Mouse (Mus musculus) hindbrain, embryonic 13.5 days (tissue): ENCODE measurements around the gene 6030445D17Rik. TPM values are rescaled to one million over a fixed set of nuclear protein-coding genes. Genes with fewer than 3 reads are reported as not detected.

Source experiments
- ATAC-seq: fragments of 200-750 bp; cut with Nextera tagmentation; 2 replicates; pipeline ENCODE4 v1.8.0; 2017; ENCODE audit warnings: moderate TSS enrichment; ENCODE audit not compliant: low FRiP score
- H3K27ac ChIP-seq: fragments of 300-500 bp; sonication (generic); 2 replicates; pipeline ENCODE4 v1.5.1; 2015; ENCODE audit warnings: inconsistent platforms, mild to moderate bottlenecking, moderate library complexity
- H3K27me3 ChIP-seq: fragments of 300-500 bp; sonication (generic); 2 replicates; pipeline ENCODE4 v1.6.1; 2015; ENCODE audit warnings: mild to moderate bottlenecking, inconsistent platforms
- H3K36me3 ChIP-seq: fragments of 300-500 bp; sonication (generic); 2 replicates; pipeline ENCODE4 v1.6.1; 2015; ENCODE audit warnings: mild to moderate bottlenecking, inconsistent platforms
- H3K4me1 ChIP-seq: fragments of 300-500 bp; sonication (generic); replicated peaks from 2 replicates; pipeline ENCODE4 v1.6.1; 2015; ENCODE audit warnings: inconsistent platforms
- H3K4me2 ChIP-seq: fragments of 300-500 bp; sonication (generic); 2 replicates; pipeline ENCODE4 v1.6.1; 2015; ENCODE audit warnings: inconsistent platforms, mild to moderate bottlenecking, moderate library complexity
- H3K4me3 ChIP-seq: fragments of 300-500 bp; sonication (generic); 2 replicates; pipeline ENCODE4 v1.5.1; 2015; ENCODE audit warnings: mild to moderate bottlenecking, inconsistent platforms
- H3K9ac ChIP-seq: fragments of 300-500 bp; sonication (generic); 2 replicates; pipeline ENCODE4 v1.6.1; 2015; ENCODE audit warnings: mild to moderate bottlenecking, inconsistent platforms
- H3K9me3 ChIP-seq: fragments of 300-500 bp; sonication (generic); 2 replicates; pipeline ENCODE4 v1.6.1; 2016; ENCODE audit warnings: inconsistent platforms
- WGBS: fragments of 180-500 bp; shearing (Covaris S2); methylation state at CpG from one replicate; pipeline ENCODE4 v1.1.7; 2015; 5-methylcytosine and 5-hydroxymethylcytosine counted together
- polyA plus RNA-seq: library from polyadenylated mRNA; unstranded; fragments of >200 nt; fragmentation: Nextera tagmentation; extraction: Ambion mirVana; gene quantifications from 2 replicates; pipeline ENCODE4 v1.2.1, GENCODE M21; 2015

The 6030445D17Rik gene
- polyA plus RNA-seq, 1 experiment from 2014 or later, result 0.09 TPM

GRCm38 (mm10) chr4:136462839-136463178 lies 759 bp downstream of the 6030445D17Rik start:
- H3K4me3 ChIP-seq, result peak overlapping the region; percentile 62
- no peaks in the 10 kb centered on the region for H3K9me3 ChIP-seq
- 1% methylated on average over 8 of the region's 8 CpGs for WGBS
- peaks cover 28% of the 10 kb centered on the region for H3K4me1 ChIP-seq
- peak overlapping the region; percentile 96 for H3K4me2 ChIP-seq
- H3K27ac ChIP-seq, result peak overlapping the region; percentile 73
- no peaks in the 10 kb centered on the region for H3K36me3 ChIP-seq
- peak; percentile 71 for ATAC-seq
- peaks cover 61% of the 10 kb centered on the region for H3K27me3 ChIP-seq
- H3K9ac ChIP-seq, result peak overlapping the region; percentile 85

- peaks cover 61% of the 10 kb centered on the region for H3K27me3 ChIP-seq
- H3K4me3 ChIP-seq, result peak overlapping the region; percentile 62
- H3K27ac ChIP-seq, result no peak overlapping the region
- peaks cover 28% of the 10 kb centered on the region for H3K4me1 ChIP-seq
- no peak for ATAC-seq
- H3K4me2 ChIP-seq, result peak overlapping the region; percentile 96
- H3K9ac ChIP-seq, result no peak overlapping the region
- H3K9me3 ChIP-seq, result no peaks in the 10 kb centered on the region
- 11% methylated on average over 9 of the region's 9 CpGs for WGBS
- H3K36me3 ChIP-seq, result no peaks in the 10 kb centered on the region
Measured at GRCm38 (mm10) chr4:136463436-136463835, 1.4 kb downstream of the 6030445D17Rik start.

GRCm38 (mm10) chr4:136466226-136466625 lies 4.2 kb downstream of the 6030445D17Rik start:
- ATAC-seq, result no peak
- Histone ChIP-seq H3K4me2 (no peak overlapping the region), H3K4me3 (no peak overlapping the region), H3K9ac (no peak overlapping the region), H3K27ac (no peak overlapping the region), H3K9me3 (no peaks in the 10 kb centered on the region), H3K36me3 (no peaks in the 10 kb centered on the region), H3K4me1 (peaks cover 36% of the 10 kb centered on the region), H3K27me3 (peaks cover 43% of the 10 kb centered on the region)
- 61% methylated on average over 4 of the region's 4 CpGs for WGBS

GRCm38 (mm10) chr4:136468553-136469327 lies 6.7 kb downstream of the 6030445D17Rik start:
- Histone ChIP-seq H3K36me3 (no peaks in the 10 kb centered on the region), H3K27ac (no peak overlapping the region), H3K9me3 (no peaks in the 10 kb centered on the region), H3K27me3 (peaks cover 25% of the 10 kb centered on the region), H3K4me1 (peaks cover 28% of the 10 kb centered on the region), H3K4me3 (no peak overlapping the region), H3K4me2 (peak overlapping the region; percentile 61), H3K9ac (no peak overlapping the region)
- WGBS, result 77% methylated on average over 14 of the region's 14 CpGs
- peak; percentile 6; the same call in 1 of the 2 replicates for ATAC-seq

- H3K4me2 ChIP-seq, result peak within 1 kb of the TSS; percentile 61
- H3K36me3 ChIP-seq, result no peaks in the 10 kb centered on the region
- peaks cover 26% of the 10 kb centered on the region for H3K4me1 ChIP-seq
- 1% methylated on average over 36 of the region's 36 CpGs for WGBS
- peak within 1 kb of the TSS; percentile 90 for H3K4me3 ChIP-seq
- peak within 1 kb of the TSS; percentile 96 for H3K27ac ChIP-seq
- H3K27me3 ChIP-seq, result peaks cover 18% of the 10 kb centered on the region
- H3K9ac ChIP-seq, result peak within 1 kb of the TSS; percentile 89
- ATAC-seq, result peak; percentile 94
- H3K9me3 ChIP-seq, result no peaks in the 10 kb centered on the region
Measured at GRCm38 (mm10) chr4:136469371-136469903, 7.4 kb downstream of the 6030445D17Rik start, which contains the start of gene Luzp1. TSS of gene Luzp1 (plus strand) at chr4:136469761.

- Histone ChIP-seq H3K27ac (peak overlapping the region; percentile 96), H3K36me3 (no peaks in the 10 kb centered on the region), H3K9me3 (no peaks in the 10 kb centered on the region), H3K4me3 (peak overlapping the region; percentile 90), H3K27me3 (peaks cover 13% of the 10 kb centered on the region; the same call in 1 of the 2 replicates), H3K4me1 (peaks cover 26% of the 10 kb centered on the region), H3K4me2 (peak overlapping the region; percentile 61), H3K9ac (peak overlapping the region; percentile 89)
- peak; percentile 89 for ATAC-seq
- WGBS, result 1% methylated on average over 25 of the region's 55 CpGs
Measured at GRCm38 (mm10) chr4:136469941-136470346, 7.9 kb downstream of the 6030445D17Rik start.

GRCm38 (mm10) chr4:136470347-136471071 lies 8.5 kb downstream of the 6030445D17Rik start:
- peak; percentile 29 for ATAC-seq
- Histone ChIP-seq H3K4me2 (peak overlapping the region; percentile 61), H3K27me3 (0 out of 2 replicates have a peak, but pooled peaks cover 7% of the 10 kb centered on the region), H3K27ac (peak overlapping the region; percentile 96), H3K4me1 (peaks cover 26% of the 10 kb centered on the region), H3K9ac (peak overlapping the region; percentile 89), H3K36me3 (no peaks in the 10 kb centered on the region), H3K9me3 (no peaks in the 10 kb centered on the region), H3K4me3 (peak overlapping the region; percentile 90)
- WGBS, result under 1% methylated on average over 51 of the region's 58 CpGs

- Histone ChIP-seq H3K9ac (no peak overlapping the region), H3K27me3 (no peaks in the 10 kb centered on the region), H3K9me3 (no peaks in the 10 kb centered on the region), H3K36me3 (no peaks in the 10 kb centered on the region), H3K4me2 (no peak overlapping the region), H3K4me3 (no peak overlapping the region), H3K4me1 (peaks cover 9% of the 10 kb centered on the region), H3K27ac (no peak overlapping the region)
- no peak for ATAC-seq
- WGBS, result 97% methylated on average over 1 of the region's 1 CpGs
Measured at GRCm38 (mm10) chr4:136476692-136477091, 14.6 kb downstream of the 6030445D17Rik start.

- WGBS, result 87% methylated on average over 2 of the region's 2 CpGs
- Histone ChIP-seq H3K9ac (no peak overlapping the region), H3K27ac (no peak overlapping the region), H3K4me3 (no peak overlapping the region), H3K9me3 (no peaks in the 10 kb centered on the region), H3K36me3 (no peaks in the 10 kb centered on the region), H3K4me1 (no peaks in the 10 kb centered on the region), H3K27me3 (no peaks in the 10 kb centered on the region), H3K4me2 (no peak overlapping the region)
- no peak for ATAC-seq
Measured at GRCm38 (mm10) chr4:136486549-136486948, 24.5 kb downstream of the 6030445D17Rik start.

- no peak for ATAC-seq
- H3K4me2 ChIP-seq, result no peak overlapping the region
Measured at GRCm38 (mm10) chr4:136495993-136496392, 33.9 kb downstream of the 6030445D17Rik start.

GRCm38 (mm10) chr4:136505426-136506215 lies 43.6 kb downstream of the 6030445D17Rik start:
- no peak for ATAC-seq
- no peak overlapping the region for H3K4me3 ChIP-seq
- H3K36me3 ChIP-seq, result no peaks in the 10 kb centered on the region
- no peaks in the 10 kb centered on the region; the same call in 1 of the 2 replicates for H3K4me1 ChIP-seq
- H3K9me3 ChIP-seq, result no peaks in the 10 kb centered on the region
- H3K9ac ChIP-seq, result no peak overlapping the region
- H3K27ac ChIP-seq, result no peak overlapping the region
- H3K4me2 ChIP-seq, result no peak overlapping the region
- no peaks in the 10 kb centered on the region for H3K27me3 ChIP-seq
- 53% methylated on average over 2 of the region's 2 CpGs for WGBS

More at GRCm38 (mm10) chr4:136495993-136496392, 33.9 kb downstream of the 6030445D17Rik start:
- Histone ChIP-seq H3K27me3 (no peaks in the 10 kb centered on the region), H3K9me3 (no peaks in the 10 kb centered on the region), H3K4me3 (no peak overlapping the region), H3K36me3 (no peaks in the 10 kb centered on the region), H3K9ac (no peak overlapping the region), H3K27ac (no peak overlapping the region), H3K4me1 (no peaks in the 10 kb centered on the region)

- WGBS, result 95% methylated on average over 1 of the region's 1 CpGs
- ATAC-seq, result no peak
- no peak overlapping the region for H3K4me3 ChIP-seq
- peaks cover 8% of the 10 kb centered on the region for H3K4me1 ChIP-seq
- no peaks in the 10 kb centered on the region for H3K36me3 ChIP-seq
- no peak overlapping the region for H3K9ac ChIP-seq
- H3K27me3 ChIP-seq, result no peaks in the 10 kb centered on the region
- no peaks in the 10 kb centered on the region for H3K9me3 ChIP-seq
- H3K4me2 ChIP-seq, result no peak overlapping the region
- no peak overlapping the region for H3K27ac ChIP-seq
Measured at GRCm38 (mm10) chr4:136509857-136510256, 47.8 kb downstream of the 6030445D17Rik start.
